Mouse (Mus musculus) lung, postnatal 0 days (tissue): ENCODE results near the gene Cadps2. TPM values are rescaled to one million over a fixed set of nuclear protein-coding genes. Genes with fewer than 3 reads are reported as not detected.

Source experiments
- ATAC-seq: fragments of 200-750 bp; cut with Nextera tagmentation; 2 replicates; pipeline ENCODE4 v1.8.0; 2017; ENCODE audit warnings: moderate library complexity
- DNase-seq: peaks from one replicate; pipeline ENCODE4 v3.0.0-alpha.2; 2016; ENCODE audit warnings: low spot score
- H3K27ac ChIP-seq: fragments of 300-500 bp; sonication (generic); 2 replicates; pipeline ENCODE4 v1.5.1; 2014; ENCODE audit warnings: antibody characterized with exemption, mild to moderate bottlenecking, low read length, mixed read lengths
- H3K27me3 ChIP-seq: fragments of 300-500 bp; sonication (generic); replicated peaks from 2 replicates; pipeline ENCODE4 v1.6.1; 2014; ENCODE audit warnings: low read length, mixed read lengths; ENCODE audit not compliant: insufficient read depth
- H3K36me3 ChIP-seq: fragments of 300-500 bp; sonication (generic); 2 replicates; pipeline ENCODE4 v1.6.1; 2014; ENCODE audit warnings: low read length, mixed read lengths; ENCODE audit not compliant: insufficient read depth
- H3K4me1 ChIP-seq: fragments of 300-500 bp; sonication (generic); 2 replicates; pipeline ENCODE4 v1.6.1; 2014; ENCODE audit warnings: antibody characterized with exemption, low read depth, low read length, mixed read lengths; ENCODE audit not compliant: insufficient read depth
- H3K4me2 ChIP-seq: fragments of 300-500 bp; sonication (generic); replicated peaks from 2 replicates; pipeline ENCODE4 v1.6.1; 2014; ENCODE audit warnings: low read depth, mild to moderate bottlenecking, low read length, moderate library complexity, mixed read lengths
- H3K4me3 ChIP-seq: fragments of 300-500 bp; sonication (generic); 2 replicates; pipeline ENCODE4 v1.5.1; 2014; ENCODE audit warnings: low read depth, low read length
- H3K9ac ChIP-seq: fragments of 300-500 bp; sonication (generic); replicated peaks from 2 replicates; pipeline ENCODE4 v1.6.1; 2014; ENCODE audit warnings: low read depth, mild to moderate bottlenecking
- H3K9me3 ChIP-seq: fragments of 300-500 bp; sonication (generic); 2 replicates; pipeline ENCODE4 v1.6.1; 2016; ENCODE audit warnings: low read length, mixed read lengths
- CTCF ChIP-seq: IDR thresholded peaks from 2 replicates; pipeline ENCODE4 v1.5.1; 2016; ENCODE audit warnings: antibody characterized with exemption, mild to moderate bottlenecking
- EP300 ChIP-seq: IDR thresholded peaks from 2 replicates; pipeline ENCODE4 v1.6.1; 2016; ENCODE audit warnings: antibody characterized with exemption, mild to moderate bottlenecking, control low read depth
- WGBS: fragments of 180-500 bp; shearing (Covaris S2); extraction: QIAGEN DNeasy Blood & Tissue Kit; methylation state at CpG from one replicate; pipeline ENCODE4 v1.1.7; 2014; 5-methylcytosine and 5-hydroxymethylcytosine counted together
- polyA plus RNA-seq: library from polyadenylated mRNA; unstranded; fragments of >200 nt; fragmentation: Nextera tagmentation; extraction: Ambion mirVana; gene quantifications from 2 replicates; pipeline ENCODE4 v1.2.1, GENCODE M21; 2015

The Cadps2 gene
- polyA plus RNA-seq, 1 experiment from 2014 or later, result 8.0 TPM

GRCm38 (mm10) chr6:23248313-23249052, 590.7 kb downstream of the Cadps2 start, which contains the start of gene Fezf1:
Fezf1 (minus strand) TSS chr6:23248362.
- H3K9me3 ChIP-seq, result no peaks in the 10 kb centered on the region
- peaks cover 76% of the 10 kb centered on the region for H3K27me3 ChIP-seq
- H3K4me2 ChIP-seq, result peak within 1 kb of the TSS; percentile 47
- DNase-seq (no peak), ATAC-seq (no peak)
- H3K9ac ChIP-seq, result no peak within 1 kb of the TSS
- 1% methylated on average over 31 of the region's 31 CpGs for WGBS
- peak within 1 kb of the TSS; percentile 20 for H3K4me3 ChIP-seq
- H3K36me3 ChIP-seq, result no peaks in the 10 kb centered on the region
- no peak within 1 kb of the TSS for H3K27ac ChIP-seq
- no peak for TF ChIP-seq EP300
- TF ChIP-seq CTCF, result no peak
- peaks cover under 1% of the 10 kb centered on the region; the same call in 1 of the 2 replicates for H3K4me1 ChIP-seq

DNA sequence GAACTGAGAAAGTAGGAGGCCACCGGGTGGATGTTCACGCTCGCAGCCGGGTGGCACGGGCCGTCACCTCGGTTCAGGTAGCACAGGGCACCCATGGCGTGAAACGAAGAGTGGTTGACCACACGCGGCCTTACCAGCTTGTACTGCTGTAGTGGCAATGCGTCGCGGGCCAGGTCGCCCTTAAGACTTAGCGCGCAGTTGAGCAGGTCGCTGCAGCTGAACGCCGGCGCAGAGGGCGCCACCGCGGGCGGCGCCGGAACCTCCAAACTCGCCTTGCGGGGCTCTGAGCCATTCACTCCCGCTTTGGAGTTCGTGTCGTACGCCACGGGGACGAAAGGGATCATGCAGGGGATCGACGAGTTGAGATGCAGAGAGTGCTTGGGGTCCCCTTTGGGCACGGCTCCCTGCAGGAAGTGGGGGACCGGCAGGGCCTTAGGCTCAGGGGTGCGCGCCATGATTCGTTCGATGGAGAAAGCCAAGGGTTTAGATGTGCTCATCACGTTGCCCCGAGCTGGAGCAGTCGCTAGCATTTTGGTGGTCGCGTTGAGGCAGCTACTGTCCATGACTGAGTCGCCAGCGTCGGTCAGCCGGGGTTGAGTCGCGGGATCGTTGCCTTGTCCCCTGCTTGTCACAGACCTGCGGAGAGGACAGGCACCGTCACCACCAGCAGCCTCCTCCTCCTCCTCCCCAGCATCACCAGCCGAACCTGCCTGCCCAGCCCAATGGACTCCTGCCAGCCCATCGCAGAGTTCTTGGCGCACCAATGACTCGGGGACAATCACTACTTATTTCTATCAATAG, 591.5 kb downstream of the Cadps2 start:
- no peak for DNase-seq
- TF ChIP-seq CTCF (no peak), EP300 (no peak)
- Histone ChIP-seq H3K9me3 (no peaks in the 10 kb centered on the region), H3K9ac (no peak overlapping the region), H3K4me1 (no peaks in the 10 kb centered on the region), H3K36me3 (no peaks in the 10 kb centered on the region), H3K4me3 (peak overlapping the region; percentile 20), H3K27ac (no peak overlapping the region), H3K27me3 (peaks cover 76% of the 10 kb centered on the region), H3K4me2 (peak overlapping the region; percentile 14; the same call in 1 of the 2 replicates)
- 1% methylated on average over 61 of the region's 61 CpGs for WGBS
- no peak for ATAC-seq

DNA sequence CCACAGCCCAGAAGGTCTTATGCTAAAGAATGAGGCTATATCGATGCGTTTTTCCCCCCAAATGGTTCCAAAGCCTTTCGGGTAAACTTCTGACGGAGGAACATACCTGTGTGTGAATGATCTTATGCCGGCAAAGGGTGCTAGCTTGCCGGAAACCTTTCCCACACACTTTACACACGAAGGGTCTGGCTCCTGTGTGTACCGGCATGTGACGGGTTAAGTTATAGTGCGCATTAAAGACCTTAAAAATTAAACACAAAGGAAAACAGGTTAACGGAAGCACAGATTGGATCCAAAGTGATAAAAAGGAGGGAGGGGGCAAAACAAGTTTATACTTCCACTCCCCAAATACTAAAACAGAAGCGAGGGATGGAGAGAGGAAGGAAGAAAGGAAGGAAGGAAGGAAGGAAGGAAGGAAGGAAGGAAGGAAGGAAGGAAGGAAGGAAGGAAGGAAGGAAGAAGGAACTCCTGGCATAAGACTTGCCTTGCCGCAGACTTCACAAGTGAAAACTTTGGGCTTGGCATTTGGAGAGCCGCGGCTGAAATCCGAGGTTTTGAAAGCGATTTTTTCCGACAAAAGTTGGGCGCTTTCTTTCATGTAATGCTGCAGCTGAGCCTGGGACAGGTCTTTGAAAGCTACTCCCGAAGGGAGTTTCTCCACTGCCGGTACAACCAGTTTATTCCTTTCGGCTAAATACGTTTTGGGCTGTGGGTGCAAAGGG, 592.3 kb downstream of the Cadps2 start:
- Histone ChIP-seq H3K9me3 (no peaks in the 10 kb centered on the region), H3K4me1 (no peaks in the 10 kb centered on the region), H3K27ac (no peak overlapping the region), H3K36me3 (no peaks in the 10 kb centered on the region), H3K4me2 (peak overlapping the region; percentile 14; the same call in 1 of the 2 replicates), H3K9ac (no peak overlapping the region), H3K4me3 (peak overlapping the region; percentile 20), H3K27me3 (peaks cover 74% of the 10 kb centered on the region)
- TF ChIP-seq CTCF (no peak), EP300 (no peak)
- DNase-seq (no peak), ATAC-seq (no peak)
- WGBS, result 1% methylated on average over 23 of the region's 23 CpGs

DNA sequence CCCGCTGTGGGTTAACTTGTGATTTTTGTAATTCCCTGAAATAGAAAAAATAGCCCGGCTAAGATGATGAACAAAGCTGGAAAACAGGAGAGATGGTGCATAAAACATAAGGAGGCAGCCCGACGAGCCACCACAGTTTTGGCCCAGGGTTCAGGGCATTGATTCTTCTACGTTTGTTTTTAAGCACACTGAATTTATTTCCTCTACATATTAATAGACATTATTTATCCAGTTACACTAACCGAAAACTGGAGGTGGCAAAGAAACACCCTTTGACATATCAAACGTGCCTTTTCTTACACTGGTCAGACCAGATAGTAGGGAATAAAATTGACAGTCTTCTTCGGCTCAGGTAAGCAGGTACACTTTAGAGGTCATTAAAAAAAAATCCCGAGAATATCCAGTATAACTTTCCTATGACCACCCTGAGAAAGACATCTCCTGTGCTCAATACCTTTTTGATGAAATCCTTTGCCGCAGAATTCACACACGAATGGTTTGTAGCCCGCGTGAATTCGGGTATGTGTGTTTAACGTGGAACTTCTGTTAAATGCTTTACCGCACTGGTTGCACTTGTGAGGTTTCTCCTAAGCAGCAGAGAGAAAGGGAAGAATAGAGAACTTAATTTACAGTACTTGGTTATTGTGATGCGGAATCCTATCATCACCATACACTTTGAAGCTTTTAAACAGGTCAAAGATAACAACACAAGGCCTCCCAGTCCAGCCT, 593.0 kb downstream of the Cadps2 start:
- no peak overlapping the region for H3K4me2 ChIP-seq
- DNase-seq (no peak), ATAC-seq (no peak)
- 3% methylated on average over 17 of the region's 17 CpGs for WGBS
- H3K4me1 ChIP-seq, result no peaks in the 10 kb centered on the region
- H3K36me3 ChIP-seq, result no peaks in the 10 kb centered on the region
- no peak overlapping the region for H3K9ac ChIP-seq
- TF ChIP-seq EP300 (no peak), CTCF (no peak)
- no peaks in the 10 kb centered on the region for H3K9me3 ChIP-seq
- H3K27me3 ChIP-seq, result peaks cover 73% of the 10 kb centered on the region
- H3K4me3 ChIP-seq, result no peak overlapping the region
- no peak overlapping the region for H3K27ac ChIP-seq

DNA sequence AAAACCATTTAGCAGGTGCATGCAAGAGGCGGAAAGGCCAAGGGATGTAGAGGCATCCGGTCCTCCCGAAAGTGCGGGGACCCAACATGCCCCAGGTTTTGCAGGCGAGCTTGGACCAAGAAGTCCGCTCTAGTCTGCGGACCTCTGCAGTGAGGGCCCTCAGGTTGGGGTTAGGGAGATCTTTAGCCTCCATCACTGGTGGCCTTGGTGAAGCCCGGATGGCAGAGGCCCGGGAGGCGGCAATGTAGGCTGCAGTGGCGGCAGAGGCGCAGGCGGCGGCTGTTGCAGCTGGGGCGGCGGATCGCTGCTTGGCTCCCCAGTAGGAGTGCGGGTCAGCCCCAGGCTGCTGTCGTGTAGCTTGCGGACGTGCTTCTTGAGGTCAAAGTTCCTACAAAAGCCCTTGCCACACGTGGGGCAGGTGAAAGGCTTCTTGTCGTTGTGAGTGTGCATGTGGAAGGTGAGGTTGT, 593.6 kb downstream of the Cadps2 start:
- no peak for ATAC-seq
- no peaks in the 10 kb centered on the region for H3K36me3 ChIP-seq
- H3K4me1 ChIP-seq, result no peaks in the 10 kb centered on the region
- 2% methylated on average over 23 of the region's 23 CpGs for WGBS
- H3K9ac ChIP-seq, result no peak overlapping the region
- no peaks in the 10 kb centered on the region for H3K9me3 ChIP-seq
- no peak overlapping the region for H3K27ac ChIP-seq
- TF ChIP-seq CTCF (no peak), EP300 (no peak)
- no peak for DNase-seq
- no peak overlapping the region for H3K4me3 ChIP-seq
- H3K4me2 ChIP-seq, result no peak overlapping the region
- H3K27me3 ChIP-seq, result peaks cover 69% of the 10 kb centered on the region
